Mouse (Mus musculus) intestine, embryonic 14.5 days (tissue): ENCODE measurements around the gene Cacng6. TPM values are rescaled to one million over a fixed set of nuclear protein-coding genes. Genes with fewer than 3 reads are reported as not detected.

Experiments used
- ATAC-seq: fragments of 200-750 bp; cut with Nextera tagmentation; replicated peaks from 2 replicates; pipeline ENCODE4 v1.8.0; 2017; ENCODE audit warnings: low read depth, moderate number of reproducible peaks, moderate TSS enrichment, moderate library complexity; ENCODE audit not compliant: low FRiP score, low TSS enrichment
- DNase-seq: peaks from one replicate; pipeline ENCODE4 v3.0.0-alpha.2; 2018; ENCODE audit warnings: low spot score
- H3K27ac ChIP-seq: fragments of 300-500 bp; sonication (generic); 2 replicates; pipeline ENCODE4 v1.5.1; 2014; ENCODE audit warnings: low read depth, mild to moderate bottlenecking, control low read depth
- H3K27me3 ChIP-seq: fragments of 300-500 bp; sonication (generic); replicated peaks from 2 replicates; pipeline ENCODE4 v1.6.1; 2014; ENCODE audit warnings: low read length, control low read depth; ENCODE audit not compliant: control insufficient read depth, insufficient read depth
- H3K36me3 ChIP-seq: fragments of 300-500 bp; sonication (generic); 2 replicates; pipeline ENCODE4 v1.6.1; 2014; ENCODE audit warnings: low read length, control low read depth; ENCODE audit not compliant: control insufficient read depth, insufficient read depth
- H3K4me1 ChIP-seq: fragments of 300-500 bp; sonication (generic); replicated peaks from 2 replicates; pipeline ENCODE4 v1.6.1; 2014; ENCODE audit warnings: low read length, control low read depth, mixed read lengths; ENCODE audit not compliant: control insufficient read depth, insufficient read depth
- H3K4me2 ChIP-seq: fragments of 300-500 bp; sonication (generic); 2 replicates; pipeline ENCODE4 v1.6.1; 2014; ENCODE audit warnings: low read length
- H3K4me3 ChIP-seq: fragments of 300-500 bp; sonication (generic); 2 replicates; pipeline ENCODE4 v1.5.1; 2014; ENCODE audit warnings: low read depth, low read length, control low read depth, mixed read lengths
- H3K9ac ChIP-seq: fragments of 300-500 bp; sonication (generic); 2 replicates; pipeline ENCODE4 v1.6.1; 2014; ENCODE audit warnings: mild to moderate bottlenecking, low read length
- H3K9me3 ChIP-seq: fragments of 300-500 bp; sonication (generic); 2 replicates; pipeline ENCODE4 v1.6.1; 2016; ENCODE audit warnings: low read length, control low read depth; ENCODE audit not compliant: control insufficient read depth
- WGBS: fragments of 180-500 bp; shearing (Covaris S2); extraction: QIAGEN DNeasy Blood & Tissue Kit; methylation state at CpG from one replicate; pipeline ENCODE4 v1.1.7; 2014; 5-methylcytosine and 5-hydroxymethylcytosine counted together
- polyA plus RNA-seq: library from polyadenylated mRNA; unstranded; fragments of >200 nt; fragmentation: Nextera tagmentation; extraction: Ambion mirVana; gene quantifications from 2 replicates; pipeline ENCODE4 v1.2.1, GENCODE M21; 2014

Cacng6 gene
- polyA plus RNA-seq, 1 experiment from 2014 or later = not detected

DNA sequence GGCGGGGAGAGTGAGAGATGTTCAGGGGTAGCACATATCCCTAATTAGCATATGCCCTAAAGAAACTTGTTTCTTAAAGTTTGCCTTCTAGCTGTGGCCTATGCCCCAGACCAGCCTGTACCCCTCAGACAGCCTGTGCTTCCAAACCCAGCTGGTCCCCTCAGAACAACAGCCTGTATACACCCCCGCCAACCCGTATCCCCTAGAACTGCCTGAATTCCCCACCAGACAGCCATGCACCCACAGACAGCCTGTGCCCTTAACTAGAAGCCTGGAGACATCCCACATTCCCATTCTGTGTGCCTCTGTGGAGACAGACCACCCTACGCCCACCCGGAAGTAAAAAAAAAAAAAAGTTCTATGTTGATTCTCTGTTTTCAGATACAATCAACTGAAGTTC lies 1.1 kb downstream of the Cacng6 start:
- 83% methylated on average over 5 of the region's 5 CpGs for WGBS
- Histone ChIP-seq H3K4me3 (no peak overlapping the region), H3K9me3 (no peaks in the 10 kb centered on the region), H3K27ac (no peak overlapping the region), H3K36me3 (no peaks in the 10 kb centered on the region), H3K9ac (no peak overlapping the region), H3K4me2 (no peak overlapping the region), H3K4me1 (0 out of 2 replicates have a peak, but pooled peaks cover 2% of the 10 kb centered on the region), H3K27me3 (peaks cover 51% of the 10 kb centered on the region)
- no peak for DNase-seq
- no peak for ATAC-seq

DNA sequence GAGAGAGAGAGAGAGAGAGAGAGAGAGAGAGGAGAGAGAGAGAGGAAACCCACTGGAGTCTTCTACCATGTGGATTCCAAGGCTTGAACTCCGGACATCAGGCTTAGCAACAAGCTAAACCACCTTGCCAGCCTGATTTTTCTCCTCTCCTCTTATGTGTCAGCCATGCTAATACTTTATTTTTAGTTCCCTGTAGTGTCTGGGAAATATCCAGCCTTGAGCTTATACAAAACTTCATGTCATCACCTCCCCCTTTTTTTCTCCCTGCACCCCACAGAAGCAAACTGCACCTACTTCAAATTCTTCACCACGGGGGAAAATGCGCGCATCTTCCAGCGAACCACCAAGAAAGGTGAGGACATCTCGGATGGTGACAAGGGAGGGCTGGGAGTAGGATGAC lies 6.2 kb downstream of the Cacng6 start:
- DNase-seq (no peak), ATAC-seq (no peak)
- 61% methylated on average over 6 of the region's 6 CpGs for WGBS

DNA sequence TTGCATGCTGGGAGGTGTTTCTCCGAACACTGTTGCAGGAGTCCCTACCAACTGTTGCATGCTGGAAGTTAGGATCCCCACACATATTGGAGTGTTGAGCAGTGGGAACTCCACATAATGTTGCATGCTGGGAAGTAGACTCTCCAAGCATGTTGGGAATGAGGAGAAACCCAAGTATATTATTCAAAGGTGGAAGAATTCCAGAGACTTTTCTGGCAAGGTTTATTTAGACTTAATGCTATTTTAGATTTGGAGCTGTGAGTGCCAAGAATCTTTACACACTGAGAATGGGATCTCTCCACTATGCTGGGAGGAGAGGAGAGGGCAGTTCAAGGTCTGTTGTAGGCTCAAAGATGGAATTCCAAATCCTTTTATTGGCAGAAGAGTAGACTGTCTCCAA lies 8.1 kb downstream of the Cacng6 start:
- DNase-seq = no peak
- H3K4me1 ChIP-seq = no peaks in the 10 kb centered on the region
- no peak overlapping the region for H3K4me3 ChIP-seq
- H3K27ac ChIP-seq = no peak overlapping the region
- no peaks in the 10 kb centered on the region for H3K9me3 ChIP-seq
- H3K4me2 ChIP-seq = no peak overlapping the region
- H3K36me3 ChIP-seq = no peaks in the 10 kb centered on the region
- H3K27me3 ChIP-seq = 0 out of 2 replicates have a peak, but pooled peaks cover 2% of the 10 kb centered on the region
- WGBS = 78% methylated on average over 1 of the region's 1 CpGs
- no peak for ATAC-seq
- no peak overlapping the region for H3K9ac ChIP-seq

More for the DNA sequence above, 6.2 kb downstream of the Cacng6 start:
- H3K4me1 ChIP-seq = no peaks in the 10 kb centered on the region
- H3K36me3 ChIP-seq = no peaks in the 10 kb centered on the region
- no peak overlapping the region for H3K4me3 ChIP-seq
- H3K9ac ChIP-seq = no peak overlapping the region
- H3K27me3 ChIP-seq = peaks cover 9% of the 10 kb centered on the region
- no peak overlapping the region for H3K4me2 ChIP-seq
- no peak overlapping the region for H3K27ac ChIP-seq
- no peaks in the 10 kb centered on the region for H3K9me3 ChIP-seq

DNA sequence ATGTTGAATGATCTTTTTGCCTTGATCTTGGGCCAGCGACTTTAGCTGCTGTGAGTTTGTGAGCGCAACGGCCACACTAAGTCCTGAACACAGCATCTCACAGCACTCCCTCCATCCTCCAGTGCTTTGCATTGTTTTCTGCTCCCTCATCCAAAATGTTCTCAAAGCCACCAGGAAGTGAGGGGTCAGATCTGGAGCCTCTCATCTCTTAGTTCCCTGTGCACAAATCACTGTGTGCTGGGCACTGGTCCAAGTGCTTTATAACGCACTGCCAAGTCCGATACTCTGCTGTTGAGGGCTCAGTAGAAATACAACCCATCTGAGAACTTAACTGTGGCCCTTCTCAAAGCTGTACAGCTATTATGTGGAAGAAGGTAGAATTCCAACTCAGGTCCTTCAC lies 13.9 kb downstream of the Cacng6 start:
- Histone ChIP-seq H3K27ac (no peak overlapping the region), H3K9me3 (no peaks in the 10 kb centered on the region), H3K9ac (no peak overlapping the region), H3K4me1 (no peaks in the 10 kb centered on the region), H3K4me3 (no peak overlapping the region), H3K36me3 (no peaks in the 10 kb centered on the region), H3K27me3 (no peaks in the 10 kb centered on the region), H3K4me2 (no peak overlapping the region)
- DNase-seq (no peak), ATAC-seq (no peak)
- 44% methylated on average over 5 of the region's 5 CpGs for WGBS

DNA sequence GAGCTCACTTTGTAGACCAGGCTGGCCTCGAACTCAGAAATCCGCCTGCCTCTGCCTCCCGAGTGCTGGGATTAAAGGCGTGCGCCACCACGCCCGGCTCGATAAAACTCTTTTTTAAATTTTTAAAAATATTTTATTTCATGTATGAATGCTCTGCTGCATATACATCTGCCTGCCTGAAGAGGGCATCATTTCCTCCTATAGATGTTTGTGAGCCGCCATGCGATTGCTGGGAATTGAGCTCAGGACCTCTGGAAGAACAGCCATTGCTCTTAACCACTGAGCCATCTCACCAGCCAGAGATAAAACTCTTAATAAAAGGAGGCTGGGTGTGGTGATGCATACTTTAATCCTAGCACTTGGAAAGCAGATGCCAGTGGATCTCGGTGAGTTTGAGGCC lies 16.0 kb downstream of the Cacng6 start:
- no peaks in the 10 kb centered on the region for H3K4me1 ChIP-seq
- H3K9ac ChIP-seq = no peak overlapping the region
- no peaks in the 10 kb centered on the region for H3K9me3 ChIP-seq
- H3K27me3 ChIP-seq = no peaks in the 10 kb centered on the region
- H3K36me3 ChIP-seq = no peaks in the 10 kb centered on the region
- WGBS = 87% methylated on average over 10 of the region's 11 CpGs
- H3K27ac ChIP-seq = no peak overlapping the region
- ATAC-seq = no peak
- no peak overlapping the region for H3K4me3 ChIP-seq
- no peak overlapping the region for H3K4me2 ChIP-seq
- no peak for DNase-seq

DNA sequence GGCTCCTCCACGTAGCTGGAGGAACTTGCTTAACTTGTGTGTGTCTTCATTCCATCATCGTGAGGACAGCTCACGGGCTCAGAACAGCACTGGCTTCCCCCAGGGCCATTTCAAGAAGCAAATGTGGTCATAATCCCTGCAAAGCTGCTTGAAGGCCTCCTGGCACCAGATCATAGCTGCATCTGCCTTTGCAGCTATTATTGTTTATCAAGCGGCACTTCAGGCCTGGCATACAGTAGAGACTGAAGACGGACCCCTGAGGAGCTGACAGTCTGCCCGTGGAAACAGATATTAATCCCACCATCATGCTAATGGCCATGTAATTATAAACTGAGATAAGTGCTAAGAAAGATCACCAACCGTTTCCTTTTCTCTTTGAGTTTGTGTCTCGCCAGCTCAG lies 16.5 kb downstream of the Cacng6 start:
- Histone ChIP-seq H3K4me3 (no peak overlapping the region), H3K9me3 (no peaks in the 10 kb centered on the region), H3K4me1 (no peaks in the 10 kb centered on the region), H3K27ac (no peak overlapping the region), H3K27me3 (no peaks in the 10 kb centered on the region), H3K4me2 (no peak overlapping the region), H3K36me3 (no peaks in the 10 kb centered on the region), H3K9ac (no peak overlapping the region)
- DNase-seq (no peak), ATAC-seq (no peak)
- WGBS = 65% methylated on average over 8 of the region's 8 CpGs

DNA sequence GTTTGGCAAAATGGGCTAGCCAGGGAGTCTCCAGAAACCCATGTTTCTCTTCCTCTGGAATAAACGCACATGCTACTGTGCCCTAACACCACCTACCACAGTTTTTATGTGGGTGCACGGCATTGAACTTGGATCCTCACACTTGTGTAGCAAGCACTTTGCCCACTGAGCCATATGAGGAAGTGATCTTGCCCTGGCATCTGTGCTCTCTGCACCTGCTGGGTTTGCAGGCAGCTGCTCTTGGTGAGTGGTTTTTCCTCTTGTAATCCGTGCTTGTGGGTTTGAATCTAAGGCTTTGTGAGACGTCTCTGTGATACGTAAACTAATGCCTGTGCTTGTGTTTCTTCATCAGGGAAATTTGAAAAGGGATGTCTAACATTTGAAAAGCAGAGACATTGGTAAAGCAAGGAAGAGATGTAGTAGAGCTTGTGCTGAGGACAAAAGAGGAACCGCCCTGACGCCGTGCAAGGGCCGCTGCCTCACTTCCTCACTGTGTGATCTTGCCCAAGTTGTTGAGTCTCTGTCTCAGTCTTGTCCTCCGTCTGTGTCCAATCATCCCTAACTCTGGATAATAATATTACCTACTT lies 18.6 kb downstream of the Cacng6 start:
- WGBS = 83% methylated on average over 10 of the region's 10 CpGs

DNA sequence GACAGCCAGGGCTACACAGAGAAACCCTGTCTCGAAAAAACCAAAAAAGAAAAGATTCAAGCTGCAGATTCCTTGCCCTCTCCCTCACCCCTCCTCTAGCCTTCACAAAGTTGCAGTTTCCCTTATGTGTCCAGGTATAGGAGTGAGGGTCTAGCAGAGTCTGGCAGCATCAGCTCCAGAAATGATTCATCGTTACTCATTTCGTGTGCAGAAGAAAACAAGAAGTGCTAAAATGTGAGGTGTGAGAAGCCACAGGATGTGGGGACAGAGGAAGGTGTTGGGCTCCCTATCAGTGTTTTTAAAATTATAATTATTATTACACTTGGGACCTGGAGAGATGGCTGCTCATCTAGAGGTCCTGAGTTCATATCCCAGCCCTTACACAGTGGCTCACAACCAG lies 20.7 kb downstream of the Cacng6 start:
- Histone ChIP-seq H3K4me2 (no peak overlapping the region), H3K27ac (no peak overlapping the region), H3K9ac (no peak overlapping the region), H3K9me3 (no peaks in the 10 kb centered on the region), H3K27me3 (no peaks in the 10 kb centered on the region), H3K4me1 (no peaks in the 10 kb centered on the region), H3K4me3 (no peak overlapping the region), H3K36me3 (no peaks in the 10 kb centered on the region)
- ATAC-seq (no peak), DNase-seq (no peak)
- 69% methylated on average over 3 of the region's 3 CpGs for WGBS

More for the DNA sequence above, 18.6 kb downstream of the Cacng6 start:
- Histone ChIP-seq H3K27me3 (no peaks in the 10 kb centered on the region), H3K36me3 (no peaks in the 10 kb centered on the region), H3K4me1 (no peaks in the 10 kb centered on the region), H3K9me3 (no peaks in the 10 kb centered on the region), H3K4me3 (no peak overlapping the region), H3K9ac (no peak overlapping the region), H3K4me2 (no peak overlapping the region), H3K27ac (no peak overlapping the region)
- ATAC-seq (no peak), DNase-seq (no peak)

DNA sequence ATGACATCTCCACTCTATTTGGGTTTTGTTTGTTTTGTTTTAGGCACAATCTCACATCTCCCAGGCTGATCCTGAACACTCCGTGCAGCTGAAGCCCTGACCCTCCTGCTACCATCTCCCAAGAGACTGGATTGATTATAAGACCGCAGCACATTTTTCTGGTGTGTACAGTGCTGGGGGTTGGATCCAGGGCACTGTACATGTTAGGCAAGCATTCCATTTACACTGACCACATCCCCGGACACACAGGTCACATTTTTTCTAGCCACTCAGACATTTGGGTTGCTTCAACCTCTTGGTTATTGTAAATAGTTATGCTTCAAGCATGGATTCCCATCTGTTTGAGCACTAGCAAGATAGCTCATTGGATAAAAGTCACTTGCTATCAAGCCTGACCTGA lies 22.6 kb downstream of the Cacng6 start:
- H3K4me1 ChIP-seq = no peaks in the 10 kb centered on the region
- H3K4me3 ChIP-seq = no peak overlapping the region
- no peak overlapping the region for H3K4me2 ChIP-seq
- H3K9me3 ChIP-seq = no peaks in the 10 kb centered on the region
- no peak overlapping the region for H3K27ac ChIP-seq
- no peaks in the 10 kb centered on the region for H3K27me3 ChIP-seq
- ATAC-seq (no peak), DNase-seq (no peak)
- 60% methylated on average over 3 of the region's 3 CpGs for WGBS
- no peak overlapping the region for H3K9ac ChIP-seq
- H3K36me3 ChIP-seq = no peaks in the 10 kb centered on the region
